Mouse (Mus musculus) MEL (cell line): ENCODE data around the gene Ccdc138.

Source experiments
- CHD2 ChIP-seq: IDR thresholded peaks from 2 replicates; pipeline ENCODE4 v1.6.1; 2011; ENCODE audit warnings: low read length, improper control_type of control experiment
- CTCF ChIP-seq, 3 experiments: IDR thresholded peaks in 2 of 3; conservative IDR thresholded peaks in 1 of 3; 2 replicates each; pipeline ENCODE4 v1.5.1; 2011 to 2012; ENCODE audit warnings: low read length in 3 of 3, low read depth in 2 of 3, mild to moderate bottlenecking in 2 of 3, improper control_type of control experiment in 1 of 3, inconsistent platforms in 1 of 3, mixed read lengths in 1 of 3, moderate library complexity in 1 of 3; ENCODE audit not compliant: control insufficient read depth in 1 of 3, insufficient read depth in 1 of 3, poor library complexity in 1 of 3, severe bottlenecking in 1 of 3
- MAX ChIP-seq: IDR thresholded peaks from 2 replicates; pipeline ENCODE4 v1.6.1; 2011; ENCODE audit warnings: low read length, improper control_type of control experiment
- MYC ChIP-seq: IDR thresholded peaks from 2 replicates; pipeline ENCODE4 v1.6.1; 2011; ENCODE audit warnings: low read depth, mild to moderate bottlenecking, low read length, improper control_type of control experiment, moderate library complexity
- NELFE ChIP-seq: IDR thresholded peaks from 2 replicates; pipeline ENCODE4 v1.6.1; 2011; ENCODE audit warnings: low read depth, low read length, improper control_type of control experiment
- POLR2A ChIP-seq, 2 experiments: IDR thresholded peaks; 2 replicates each; pipeline ENCODE4 v1.6.1; 2011 to 2012; ENCODE audit warnings: low read length in 2 of 2, mild to moderate bottlenecking in 2 of 2, control low read depth in 1 of 2, improper control_type of control experiment in 1 of 2, low read depth in 1 of 2, moderate library complexity in 1 of 2; ENCODE audit not compliant: control insufficient read depth in 1 of 2, insufficient read depth in 1 of 2, poor library complexity in 1 of 2
- POLR2AphosphoS5 ChIP-seq: IDR thresholded peaks from 2 replicates; pipeline ENCODE4 v1.6.1; 2012; ENCODE audit warnings: low read depth, borderline replicate concordance, mild to moderate bottlenecking, inconsistent platforms, low read length, moderate library complexity, mixed read lengths
- RCOR1 ChIP-seq: IDR thresholded peaks from 2 replicates; pipeline ENCODE4 v1.6.1; 2012; ENCODE audit warnings: low read depth, mild to moderate bottlenecking, inconsistent platforms, low read length, improper control_type of control experiment
- TBP ChIP-seq: IDR thresholded peaks from 2 replicates; pipeline ENCODE4 v1.8.0; 2011; ENCODE audit warnings: low read depth, low read length, improper control_type of control experiment
- ZKSCAN1 ChIP-seq: IDR thresholded peaks from 2 replicates; pipeline ENCODE4 v1.6.1; 2012; ENCODE audit warnings: low read depth, mild to moderate bottlenecking, inconsistent platforms, low read length, improper control_type of control experiment, moderate library complexity
- ZNF384 ChIP-seq: IDR thresholded peaks from 2 replicates; pipeline ENCODE4 v1.6.1; 2012; ENCODE audit warnings: low read depth, mild to moderate bottlenecking, inconsistent platforms, low read length, improper control_type of control experiment

DNA sequence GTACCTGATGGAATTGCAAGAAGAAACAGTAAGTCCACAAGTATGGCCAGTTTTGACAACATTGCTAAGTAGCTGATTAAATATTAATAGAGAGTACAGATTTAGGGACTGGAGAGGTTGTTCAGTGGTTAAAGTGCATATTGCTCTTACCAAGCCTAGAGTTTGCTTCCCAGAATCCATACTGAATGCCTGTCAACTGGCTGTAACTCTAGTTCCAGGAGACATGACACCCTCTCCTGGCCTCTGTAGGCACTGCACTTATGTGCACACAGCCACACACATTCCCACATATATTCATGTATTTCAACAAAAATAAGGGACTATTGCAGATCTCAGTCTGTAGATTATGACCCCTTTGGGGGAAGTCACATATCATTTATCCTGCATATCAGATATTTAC, 51.0 kb downstream of the Ccdc138 start:
- TF ChIP-seq RCOR1, result no peak
- TF ChIP-seq NELFE, result no peak
- no peak for TF ChIP-seq CHD2
- peak; percentile 37 to 58 (median 47) for TF ChIP-seq CTCF (IDR thresholded peaks at IDR 0.05 in 2 of 3, conservative IDR thresholded peaks at IDR 0.05 in 1 of 3; ENCODE audit: control insufficient read depth in 1 of 3, insufficient read depth in 1 of 3, low read depth in 2 of 3, low read length in 3 of 3, poor library complexity in 1 of 3, severe bottlenecking in 1 of 3)
- no peak for TF ChIP-seq TBP
- TF ChIP-seq ZKSCAN1, result no peak
- no peak for TF ChIP-seq MAX
- TF ChIP-seq POLR2A (IDR thresholded peaks at IDR 0.05; ENCODE audit: control insufficient read depth in 1 of 2, insufficient read depth in 1 of 2, low read depth in 1 of 2, low read length in 2 of 2, poor library complexity in 1 of 2), result no peak
- no peak for TF ChIP-seq ZNF384
- no peak for TF ChIP-seq POLR2AphosphoS5
- TF ChIP-seq MYC, result no peak
